In the genomic region with DNA sequence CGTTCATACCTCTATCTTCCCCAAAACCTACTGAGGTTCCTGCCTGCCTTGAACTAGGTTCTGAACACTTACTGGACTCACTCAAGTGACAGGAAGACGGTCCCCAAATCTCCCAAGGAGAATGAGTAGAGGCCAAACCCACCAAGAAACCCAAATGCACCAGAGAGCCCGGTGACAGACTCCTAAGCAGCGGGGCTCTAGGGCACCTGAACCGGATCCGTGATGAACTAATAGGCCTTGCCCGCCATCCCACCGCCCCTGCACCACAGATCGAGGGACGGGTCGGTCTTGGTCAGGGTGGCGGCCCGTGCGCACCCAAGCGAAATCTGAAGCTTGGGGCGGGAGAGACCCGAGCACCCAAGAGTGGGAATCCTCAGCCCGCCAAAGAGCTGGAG, we compare ENCODE assay signal across 12 mouse cellular contexts. TPM values are rescaled to one million over a fixed set of nuclear protein-coding genes. Genes with fewer than 3 reads are reported as not detected.
DNase-seq lines count a peak whose midpoint lies in the region; ATAC-seq and TF ChIP-seq lines count a peak whose summit lies in the region.
"Had no signal": no experiment of that assay in that cellular context is flagged by ENCODE, and none has a peak within 500 bp of the region (broad histone marks: within the 10 kb centered on the region; RNA-seq: fewer than 3 reads in every experiment).

No protein-coding gene starts in this region.

- no peak overlapping the region for H3K9ac ChIP-seq in lung, embryonic 14.5 days
- H3K9ac ChIP-seq in embryonic facial prominence, embryonic 11.5 days (replicated peaks; ENCODE audit: low read length): no peak overlapping the region
- no peak overlapping the region for H3K9ac ChIP-seq in intestine, postnatal 0 days (ENCODE audit: low read depth, low read length)

- no peak for TF ChIP-seq CTCF in lung, embryonic 14.5 days (IDR thresholded peaks at IDR 0.05; ENCODE audit: low read depth)
- TF ChIP-seq CTCF in intestine, postnatal 0 days (IDR thresholded peaks at IDR 0.05; ENCODE audit: low read depth): no peak

- H3K4me2 ChIP-seq in lung, embryonic 14.5 days: no peak overlapping the region; the same call in 1 of the 2 replicates
- H3K4me2 ChIP-seq in embryonic facial prominence, embryonic 11.5 days (ENCODE audit: low read depth, low read length): peak overlapping the region; percentile 89
- H3K4me2 ChIP-seq in intestine, postnatal 0 days (replicated peaks; ENCODE audit: low read depth): peak overlapping the region; percentile 66

- no peaks in the 10 kb centered on the region for H3K9me3 ChIP-seq in heart, embryonic 10.5 days
- H3K9me3 ChIP-seq in lung, embryonic 14.5 days (ENCODE audit: low read depth, low read length): no peaks in the 10 kb centered on the region
- H3K9me3 ChIP-seq in embryonic facial prominence, embryonic 11.5 days (replicated peaks; ENCODE audit: control insufficient read depth, low read length): no peaks in the 10 kb centered on the region
- H3K9me3 ChIP-seq in intestine, postnatal 0 days (ENCODE audit: control insufficient read depth): peaks cover 6% of the 10 kb centered on the region; the same call in 1 of the 2 replicates

- 12% methylated on average over 18 of the region's 18 CpGs for WGBS in heart, embryonic 10.5 days
- WGBS in lung, embryonic 14.5 days: 20% methylated on average over 18 of the region's 18 CpGs
- 10% methylated on average over 18 of the region's 18 CpGs for WGBS in embryonic facial prominence, embryonic 11.5 days
- 69% methylated on average over 18 of the region's 18 CpGs for WGBS in intestine, postnatal 0 days

- H3K4me1 ChIP-seq in heart, embryonic 10.5 days: peaks cover 27% of the 10 kb centered on the region
- H3K4me1 ChIP-seq in lung, embryonic 14.5 days (ENCODE audit: insufficient read depth): no peaks in the 10 kb centered on the region
- peaks cover 5% of the 10 kb centered on the region; the same call in 1 of the 2 replicates for H3K4me1 ChIP-seq in embryonic facial prominence, embryonic 11.5 days (ENCODE audit: control insufficient read depth, insufficient read depth, low read length)
- H3K4me1 ChIP-seq in intestine, postnatal 0 days (replicated peaks; ENCODE audit: control insufficient read depth, insufficient read depth, low read length): no peaks in the 10 kb centered on the region

- peak overlapping the region; percentile 58 for H3K4me3 ChIP-seq in heart, embryonic 10.5 days
- H3K4me3 ChIP-seq in lung, embryonic 14.5 days (ENCODE audit: low read depth, low read length): peak overlapping the region; percentile 45; the same call in 1 of the 2 replicates
- peak overlapping the region; percentile 38; the same call in 1 of the 2 replicates for H3K4me3 ChIP-seq in embryonic facial prominence, embryonic 11.5 days (ENCODE audit: low read depth, low read length)
- 0 out of 2 replicates have a peak overlapping the region, but pooled peaks have one; percentile 40 for H3K4me3 ChIP-seq in intestine, postnatal 0 days (ENCODE audit: low read depth, low read length)

- DNase-seq in heart, embryonic 10.5 days (ENCODE audit: low spot score): no peak
- DNase-seq in heart, adult 18-20 months: no peak
- no peak for DNase-seq in lung, embryonic 14.5 days
- DNase-seq in lung, adult 18-20 months: no peak
- no peak for DNase-seq in embryonic facial prominence, embryonic 11.5 days (ENCODE audit: low spot score)
- no peak for DNase-seq in adrenal gland, postnatal 14 days
- DNase-seq in thymus, adult 18-20 months: no peak
- DNase-seq: gastrocnemius, postnatal 14 days; lung, postnatal 36 days; thymus, adult 2 months had no signal

- H3K27me3 ChIP-seq in heart, embryonic 10.5 days (ENCODE audit: insufficient read depth, poor library complexity, severe bottlenecking): peaks cover 81% of the 10 kb centered on the region
- peaks cover 69% of the 10 kb centered on the region for H3K27me3 ChIP-seq in lung, embryonic 14.5 days (ENCODE audit: insufficient read depth, low read length)
- peaks cover 68% of the 10 kb centered on the region for H3K27me3 ChIP-seq in embryonic facial prominence, embryonic 11.5 days (ENCODE audit: control insufficient read depth, insufficient read depth, low read length)
- peaks cover 47% of the 10 kb centered on the region for H3K27me3 ChIP-seq in intestine, postnatal 0 days (replicated peaks; ENCODE audit: control insufficient read depth, insufficient read depth, low read length)

- peaks cover 46% of the 10 kb centered on the region for H3K36me3 ChIP-seq in heart, embryonic 10.5 days
- peaks cover 33% of the 10 kb centered on the region; the same call in 1 of the 2 replicates for H3K36me3 ChIP-seq in lung, embryonic 14.5 days (ENCODE audit: insufficient read depth)
- no peaks in the 10 kb centered on the region for H3K36me3 ChIP-seq in embryonic facial prominence, embryonic 11.5 days (replicated peaks; ENCODE audit: control insufficient read depth, insufficient read depth, low read depth, low read length)
- peaks cover 17% of the 10 kb centered on the region for H3K36me3 ChIP-seq in intestine, postnatal 0 days (ENCODE audit: control insufficient read depth, insufficient read depth)

- H3K27ac ChIP-seq in heart, embryonic 10.5 days: no peak overlapping the region
- no peak overlapping the region for H3K27ac ChIP-seq in lung, embryonic 14.5 days (ENCODE audit: low read depth)
- H3K27ac ChIP-seq in embryonic facial prominence, embryonic 11.5 days (replicated peaks; ENCODE audit: low read depth, low read length): no peak overlapping the region
- H3K27ac ChIP-seq in intestine, postnatal 0 days (ENCODE audit: low read depth, low read length): no peak overlapping the region

- ATAC-seq in lung, embryonic 14.5 days (ENCODE audit: insufficient read depth): no peak
- ATAC-seq in embryonic facial prominence, embryonic 11.5 days (replicated peaks; ENCODE audit: insufficient number of reproducible peaks, low FRiP score, low TSS enrichment, low read depth): no peak
- ATAC-seq in intestine, postnatal 0 days: no peak

RNA-seq across cellular contexts. Expression of gene Zfp316, which starts 17.0 kb away (rescaled TPM):
- polyA plus RNA-seq in heart, embryonic 10.5 days (2016; fragmentation: Nextera tagmentation; extraction: Ambion mirVana): 2.1 and 2.6 TPM in 2 replicates
- 1 to 10 TPM; 5.5 to 5.7 TPM for total RNA-seq in heart, adult 18-20 months (2021)
- polyA plus RNA-seq in lung, embryonic 14.5 days (2014; fragmentation: Nextera tagmentation; extraction: Ambion mirVana): 2.1 and 2.3 TPM in 2 replicates
- 2.1 and 2.2 TPM in 2 replicates for polyA plus RNA-seq in embryonic facial prominence, embryonic 11.5 days (2014; fragmentation: Nextera tagmentation; extraction: Ambion mirVana)
- polyA plus RNA-seq in intestine, postnatal 0 days (2015; fragmentation: Nextera tagmentation; extraction: Ambion mirVana): 0.81 and 0.86 TPM in 2 replicates
- 6.9 and 7.6 TPM in 2 replicates for total RNA-seq in adrenal gland, postnatal 14 days (2021)

RNA-seq across cellular contexts. Expression of gene Zfp12, which starts 17.8 kb away (rescaled TPM):
- 8.3 and 11.7 TPM in 2 replicates for polyA plus RNA-seq in heart, embryonic 10.5 days (2016; fragmentation: Nextera tagmentation; extraction: Ambion mirVana)
- total RNA-seq in heart, adult 18-20 months (2021): 1 to 10 TPM; 8.3 to 9.6 TPM
- polyA plus RNA-seq in lung, embryonic 14.5 days (2014; fragmentation: Nextera tagmentation; extraction: Ambion mirVana): 16.9 and 17.2 TPM in 2 replicates
- 20.6 and 21.4 TPM in 2 replicates for polyA plus RNA-seq in embryonic facial prominence, embryonic 11.5 days (2014; fragmentation: Nextera tagmentation; extraction: Ambion mirVana)
- 2.1 and 2.7 TPM in 2 replicates for polyA plus RNA-seq in intestine, postnatal 0 days (2015; fragmentation: Nextera tagmentation; extraction: Ambion mirVana)
- 19.7 and 22.0 TPM in 2 replicates for total RNA-seq in adrenal gland, postnatal 14 days (2021)

RNA-seq across cellular contexts. Expression of gene Spdye4a, which starts 26.1 kb away (rescaled TPM):
- not detected in 2 replicates for polyA plus RNA-seq in heart, embryonic 10.5 days (2016; fragmentation: Nextera tagmentation; extraction: Ambion mirVana)
- total RNA-seq in heart, adult 18-20 months (2021): not detected
- not detected in 2 replicates for polyA plus RNA-seq in lung, embryonic 14.5 days (2014; fragmentation: Nextera tagmentation; extraction: Ambion mirVana)
- polyA plus RNA-seq in embryonic facial prominence, embryonic 11.5 days (2014; fragmentation: Nextera tagmentation; extraction: Ambion mirVana): not detected in 2 replicates
- polyA plus RNA-seq in intestine, postnatal 0 days (2015; fragmentation: Nextera tagmentation; extraction: Ambion mirVana): not detected in 2 replicates
- not detected in 2 replicates for total RNA-seq in adrenal gland, postnatal 14 days (2021)
- total RNA-seq: gastrocnemius, postnatal 14 days; layer of hippocampus, adult 18-20 months had no signal
- polyA plus RNA-seq: thymus, adult 2 months had no signal

RNA-seq across cellular contexts. Expression of gene Zfp853, which starts 40.6 kb away (rescaled TPM):
- not detected in 2 replicates for polyA plus RNA-seq in heart, embryonic 10.5 days (2016; fragmentation: Nextera tagmentation; extraction: Ambion mirVana)
- under 1 TPM in 1 of 2 experiments, not detected in 1; 0.13 TPM for total RNA-seq in heart, adult 18-20 months (2021)
- not detected in 2 replicates for polyA plus RNA-seq in lung, embryonic 14.5 days (2014; fragmentation: Nextera tagmentation; extraction: Ambion mirVana)
- not detected in 2 replicates for polyA plus RNA-seq in embryonic facial prominence, embryonic 11.5 days (2014; fragmentation: Nextera tagmentation; extraction: Ambion mirVana)
- not detected in 2 replicates for polyA plus RNA-seq in intestine, postnatal 0 days (2015; fragmentation: Nextera tagmentation; extraction: Ambion mirVana)
- total RNA-seq in adrenal gland, postnatal 14 days (2021): 0.41 and 0.83 TPM in 2 replicates
